Mouse (Mus musculus) heart, embryonic 15.5 days (tissue): ENCODE results near the gene Ttll9. TPM values are rescaled to one million over a fixed set of nuclear protein-coding genes. Genes with fewer than 3 reads are reported as not detected.

Experiments
- ATAC-seq: fragments of 200-750 bp; cut with Nextera tagmentation; replicated peaks from 2 replicates; pipeline ENCODE4 v1.8.0; 2017; ENCODE audit warnings: low read depth, moderate TSS enrichment; ENCODE audit not compliant: insufficient number of reproducible peaks, insufficient read depth, low FRiP score
- H3K27ac ChIP-seq: fragments of 300-500 bp; sonication (generic); 2 replicates; pipeline ENCODE4 v1.5.1; 2015; ENCODE audit warnings: mild to moderate bottlenecking, inconsistent platforms
- H3K27me3 ChIP-seq: fragments of 300-500 bp; sonication (generic); 2 replicates; pipeline ENCODE4 v1.6.1; 2015; ENCODE audit warnings: inconsistent platforms
- H3K36me3 ChIP-seq: fragments of 300-500 bp; sonication (generic); 2 replicates; pipeline ENCODE4 v1.6.1; 2015; ENCODE audit warnings: mild to moderate bottlenecking, inconsistent platforms
- H3K4me1 ChIP-seq: fragments of 300-500 bp; sonication (generic); replicated peaks from 2 replicates; pipeline ENCODE4 v1.6.1; 2015; ENCODE audit warnings: inconsistent platforms
- H3K4me2 ChIP-seq: fragments of 300-500 bp; sonication (generic); 2 replicates; pipeline ENCODE4 v1.6.1; 2015; ENCODE audit warnings: inconsistent platforms, mild to moderate bottlenecking, moderate library complexity
- H3K4me3 ChIP-seq: fragments of 300-500 bp; sonication (generic); 2 replicates; pipeline ENCODE4 v1.5.1; 2015; ENCODE audit warnings: mild to moderate bottlenecking, inconsistent platforms
- H3K9ac ChIP-seq: fragments of 300-500 bp; sonication (generic); 2 replicates; pipeline ENCODE4 v1.6.1; 2015; ENCODE audit warnings: mild to moderate bottlenecking, inconsistent platforms
- H3K9me3 ChIP-seq: fragments of 300-500 bp; sonication (generic); replicated peaks from 2 replicates; pipeline ENCODE4 v1.6.1; 2016; ENCODE audit warnings: inconsistent platforms
- WGBS: fragments of 180-500 bp; shearing (Covaris S2); methylation state at CpG from one replicate; pipeline ENCODE4 v1.1.7; 2015; ENCODE audit warnings: mixed read lengths; 5-methylcytosine and 5-hydroxymethylcytosine counted together
- polyA plus RNA-seq: library from polyadenylated mRNA; unstranded; fragments of >200 nt; fragmentation: Nextera tagmentation; extraction: Ambion mirVana; gene quantifications from 2 replicates; pipeline ENCODE4 v1.2.1, GENCODE M21; 2015

Ttll9 gene
- polyA plus RNA-seq, 1 experiment from 2014 or later = 0.26 TPM

- H3K4me1 ChIP-seq = peaks cover 11% of the 10 kb centered on the region
- peaks cover 25% of the 10 kb centered on the region; the same call in 1 of the 2 replicates for H3K27me3 ChIP-seq
- peak overlapping the region; percentile 90; the same call in 1 of the 2 replicates for H3K4me2 ChIP-seq
- H3K36me3 ChIP-seq = peaks cover 21% of the 10 kb centered on the region; the same call in 1 of the 2 replicates
- 47% methylated on average over 8 of the region's 8 CpGs for WGBS
- H3K4me3 ChIP-seq = peak overlapping the region; percentile 98; the same call in 1 of the 2 replicates
- no peak overlapping the region for H3K27ac ChIP-seq
- ATAC-seq = no peak
- no peak overlapping the region for H3K9ac ChIP-seq
- no peaks in the 10 kb centered on the region for H3K9me3 ChIP-seq
Observed at GRCm38 (mm10) chr2:153015804-153016203, 53.5 kb downstream of the Ttll9 start.

- no peak overlapping the region for H3K9ac ChIP-seq
- no peak overlapping the region for H3K27ac ChIP-seq
- 40% methylated on average over 5 of the region's 5 CpGs for WGBS
- no peak for ATAC-seq
- H3K4me1 ChIP-seq = peaks cover 11% of the 10 kb centered on the region
- H3K36me3 ChIP-seq = peaks cover 14% of the 10 kb centered on the region; the same call in 1 of the 2 replicates
- H3K9me3 ChIP-seq = no peaks in the 10 kb centered on the region
- H3K27me3 ChIP-seq = peaks cover 25% of the 10 kb centered on the region; the same call in 1 of the 2 replicates
- H3K4me2 ChIP-seq = no peak overlapping the region
- no peak overlapping the region for H3K4me3 ChIP-seq
Observed at GRCm38 (mm10) chr2:153016786-153017185, 54.5 kb downstream of the Ttll9 start.

- Histone ChIP-seq H3K4me2 (no peak overlapping the region), H3K9me3 (no peaks in the 10 kb centered on the region), H3K4me3 (no peak overlapping the region), H3K27me3 (peaks cover 29% of the 10 kb centered on the region), H3K27ac (no peak overlapping the region), H3K4me1 (peaks cover 5% of the 10 kb centered on the region), H3K36me3 (no peaks in the 10 kb centered on the region), H3K9ac (no peak overlapping the region)
- 73% methylated on average over 3 of the region's 3 CpGs for WGBS
- ATAC-seq = no peak
Observed at GRCm38 (mm10) chr2:153019355-153019754, 57.1 kb downstream of the Ttll9 start.

- Histone ChIP-seq H3K9me3 (no peaks in the 10 kb centered on the region), H3K4me1 (no peaks in the 10 kb centered on the region), H3K36me3 (no peaks in the 10 kb centered on the region), H3K4me3 (no peak overlapping the region), H3K4me2 (no peak overlapping the region), H3K27ac (no peak overlapping the region), H3K9ac (no peak overlapping the region), H3K27me3 (peaks cover 40% of the 10 kb centered on the region)
- no peak for ATAC-seq
- 70% methylated on average over 3 of the region's 3 CpGs for WGBS
Observed at GRCm38 (mm10) chr2:153021163-153021562, 58.9 kb downstream of the Ttll9 start.

GRCm38 (mm10) chr2:153022855-153023254, 60.6 kb downstream of the Ttll9 start:
- Histone ChIP-seq H3K27me3 (peaks cover 44% of the 10 kb centered on the region), H3K9ac (no peak overlapping the region), H3K36me3 (no peaks in the 10 kb centered on the region), H3K27ac (no peak overlapping the region), H3K4me3 (no peak overlapping the region), H3K4me1 (no peaks in the 10 kb centered on the region), H3K4me2 (no peak overlapping the region), H3K9me3 (no peaks in the 10 kb centered on the region)
- WGBS = 46% methylated on average over 4 of the region's 4 CpGs
- ATAC-seq = no peak

- no peaks in the 10 kb centered on the region for H3K36me3 ChIP-seq
- no peak for ATAC-seq
- H3K9me3 ChIP-seq = no peaks in the 10 kb centered on the region
- no peaks in the 10 kb centered on the region for H3K4me1 ChIP-seq
- H3K4me3 ChIP-seq = no peak overlapping the region
- WGBS = 77% methylated on average over 7 of the region's 7 CpGs
- H3K27ac ChIP-seq = no peak overlapping the region
- no peak overlapping the region for H3K9ac ChIP-seq
- peaks cover 60% of the 10 kb centered on the region for H3K27me3 ChIP-seq
- no peak overlapping the region for H3K4me2 ChIP-seq
Observed at GRCm38 (mm10) chr2:153026052-153026451, 63.8 kb downstream of the Ttll9 start.

GRCm38 (mm10) chr2:153027501-153027900, 65.2 kb downstream of the Ttll9 start:
- H3K4me3 ChIP-seq = no peak overlapping the region
- H3K27me3 ChIP-seq = peaks cover 74% of the 10 kb centered on the region
- no peak overlapping the region for H3K27ac ChIP-seq
- no peak for ATAC-seq
- peaks cover 7% of the 10 kb centered on the region for H3K4me1 ChIP-seq
- H3K4me2 ChIP-seq = no peak overlapping the region
- no peaks in the 10 kb centered on the region for H3K9me3 ChIP-seq
- H3K36me3 ChIP-seq = no peaks in the 10 kb centered on the region
- 52% methylated on average over 4 of the region's 4 CpGs for WGBS
- H3K9ac ChIP-seq = no peak overlapping the region

- WGBS = 18% methylated on average over 4 of the region's 4 CpGs
- H3K27me3 ChIP-seq = peaks cover 92% of the 10 kb centered on the region
Observed at GRCm38 (mm10) chr2:153030422-153030821, 68.1 kb downstream of the Ttll9 start.

GRCm38 (mm10) chr2:153031126-153032082, 69.1 kb downstream of the Ttll9 start, which contains the start of gene Xkr7:
Xkr7 (plus strand) TSS chr2:153031852.
- no peak within 1 kb of the TSS for H3K9ac ChIP-seq
- no peaks in the 10 kb centered on the region for H3K9me3 ChIP-seq
- H3K27me3 ChIP-seq = peaks cover 91% of the 10 kb centered on the region
- H3K4me3 ChIP-seq = peak within 1 kb of the TSS; percentile 44
- no peaks in the 10 kb centered on the region for H3K36me3 ChIP-seq
- H3K4me1 ChIP-seq = peaks cover 7% of the 10 kb centered on the region
- peak; percentile 28; the same call in 1 of the 2 replicates for ATAC-seq
- H3K27ac ChIP-seq = no peak within 1 kb of the TSS
- H3K4me2 ChIP-seq = peak within 1 kb of the TSS; percentile 69
- 2% methylated on average over 43 of the region's 54 CpGs for WGBS

More at GRCm38 (mm10) chr2:153030422-153030821, 68.1 kb downstream of the Ttll9 start:
- H3K4me1 ChIP-seq = peaks cover 7% of the 10 kb centered on the region
- no peak overlapping the region for H3K4me2 ChIP-seq
- H3K27ac ChIP-seq = no peak overlapping the region
- H3K9ac ChIP-seq = no peak overlapping the region
- no peak overlapping the region for H3K4me3 ChIP-seq
- H3K9me3 ChIP-seq = no peaks in the 10 kb centered on the region
- no peak for ATAC-seq
- H3K36me3 ChIP-seq = no peaks in the 10 kb centered on the region

GRCm38 (mm10) chr2:153032083-153032842, 70.0 kb downstream of the Ttll9 start:
- H3K27ac ChIP-seq = no peak overlapping the region
- H3K9me3 ChIP-seq = no peaks in the 10 kb centered on the region
- peak overlapping the region; percentile 44 for H3K4me3 ChIP-seq
- peak overlapping the region; percentile 69 for H3K4me2 ChIP-seq
- peaks cover 7% of the 10 kb centered on the region for H3K4me1 ChIP-seq
- no peak overlapping the region for H3K9ac ChIP-seq
- ATAC-seq = peak; percentile 38; the same call in 1 of the 2 replicates
- no peaks in the 10 kb centered on the region for H3K36me3 ChIP-seq
- H3K27me3 ChIP-seq = peaks cover 86% of the 10 kb centered on the region
- WGBS = 1% methylated on average over 57 of the region's 58 CpGs

GRCm38 (mm10) chr2:153032973-153033372, 70.7 kb downstream of the Ttll9 start:
- H3K4me2 ChIP-seq = no peak overlapping the region
- 16% methylated on average over 4 of the region's 4 CpGs for WGBS
- H3K27ac ChIP-seq = no peak overlapping the region
- no peaks in the 10 kb centered on the region for H3K36me3 ChIP-seq
- H3K4me3 ChIP-seq = no peak overlapping the region
- ATAC-seq = no peak
- H3K27me3 ChIP-seq = peaks cover 86% of the 10 kb centered on the region
- H3K4me1 ChIP-seq = peaks cover 7% of the 10 kb centered on the region
- no peak overlapping the region for H3K9ac ChIP-seq
- H3K9me3 ChIP-seq = no peaks in the 10 kb centered on the region
